ENCODE assay signal across 8 mouse cellular contexts in the genomic region with DNA sequence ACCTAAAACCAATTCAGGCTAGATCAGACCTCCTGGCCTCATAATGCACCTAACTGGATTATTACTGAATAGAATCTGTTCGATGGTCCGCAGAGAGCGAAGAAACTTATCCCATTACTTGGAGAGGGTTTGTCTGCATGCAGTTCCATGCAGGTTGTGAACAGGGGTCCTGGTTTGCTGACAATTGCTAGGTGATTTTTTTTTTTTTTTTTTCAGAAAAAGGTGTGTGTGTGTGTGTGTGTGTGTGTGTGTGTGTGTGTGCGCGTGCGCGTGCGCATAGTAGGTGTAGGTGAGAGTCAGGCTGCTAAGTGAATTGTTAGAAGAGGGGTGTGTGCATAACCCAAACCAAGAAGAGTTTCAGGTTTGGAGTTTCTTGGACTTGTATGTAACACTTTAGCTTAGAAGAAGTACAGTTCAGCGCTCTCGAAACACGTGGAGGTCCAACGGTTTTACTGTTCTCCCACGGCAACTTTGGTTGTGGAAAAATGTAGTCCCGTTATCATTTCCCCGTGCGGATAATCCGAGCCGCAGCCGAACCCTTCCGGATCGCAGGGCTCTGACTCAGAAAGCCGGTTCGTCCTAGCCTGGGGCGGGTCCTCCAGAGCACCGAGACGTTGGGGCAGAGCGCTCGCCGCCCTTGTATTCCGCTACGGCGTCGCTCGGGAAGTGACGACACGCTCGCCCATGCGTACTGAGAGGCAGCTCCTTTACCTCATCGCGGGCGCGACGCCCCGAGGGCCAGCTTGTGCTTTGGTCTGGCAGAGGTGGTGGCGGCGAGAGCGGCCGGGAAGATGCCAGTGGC. TPM values are rescaled to one million over a fixed set of nuclear protein-coding genes. Genes with fewer than 3 reads are reported as not detected.
DNase-seq lines count a peak whose midpoint lies in the region; ATAC-seq and TF ChIP-seq lines count a peak whose summit lies in the region.

A gene (plus strand): TSS at position 223 of the 802 bp plus-strand sequence.

- H3K4me2 ChIP-seq in embryonic facial prominence, embryonic 13.5 days, result peak within 1 kb of the TSS; percentile 78
- H3K4me2 ChIP-seq in limb, embryonic 12.5 days, result peak within 1 kb of the TSS; percentile 78
- peak within 1 kb of the TSS; percentile 72 for H3K4me2 ChIP-seq in midbrain, embryonic 15.5 days

- H3K4me1 ChIP-seq in embryonic facial prominence, embryonic 13.5 days, result peaks cover 13% of the 10 kb centered on the region
- H3K4me1 ChIP-seq in kidney, adult 2 months (ENCODE audit: control insufficient read depth, insufficient read depth, low read length), result no peaks in the 10 kb centered on the region
- H3K4me1 ChIP-seq in limb, embryonic 12.5 days (replicated peaks), result peaks cover 10% of the 10 kb centered on the region
- H3K4me1 ChIP-seq in midbrain, embryonic 15.5 days, result peaks cover 16% of the 10 kb centered on the region
- H3K4me1 ChIP-seq in spleen, adult 2 months (ENCODE audit: control insufficient read depth, insufficient read depth, insufficient read length), result peaks cover 6% of the 10 kb centered on the region

- TF ChIP-seq POLR2A in kidney, adult 2 months (IDR thresholded peaks at IDR 0.05; ENCODE audit: low read depth, low read length), result peak; percentile 63
- TF ChIP-seq POLR2A in spleen, adult 2 months (IDR thresholded peaks at IDR 0.05; ENCODE audit: low read depth, low read length), result peak; percentile 59; the same call in 1 of the 2 replicates

- 4% methylated on average over 48 of the region's 48 CpGs for whole genome bisulfite sequencing in embryonic facial prominence, embryonic 13.5 days
- 5% methylated on average over 48 of the region's 48 CpGs for WGBS in kidney, adult 2 months
- WGBS in limb, embryonic 12.5 days, result 4% methylated on average over 48 of the region's 48 CpGs
- WGBS in midbrain, embryonic 15.5 days, result 4% methylated on average over 48 of the region's 48 CpGs
- 5% methylated on average over 48 of the region's 48 CpGs for WGBS in spleen, adult 2 months

- peaks cover 25% of the 10 kb centered on the region for H3K36me3 ChIP-seq in embryonic facial prominence, embryonic 13.5 days
- H3K36me3 ChIP-seq in kidney, adult 2 months (ENCODE audit: control insufficient read depth, insufficient read depth, low read length), result no peaks in the 10 kb centered on the region
- H3K36me3 ChIP-seq in limb, embryonic 12.5 days, result peaks cover 27% of the 10 kb centered on the region
- peaks cover 10% of the 10 kb centered on the region; the same call in 1 of the 2 replicates for H3K36me3 ChIP-seq in midbrain, embryonic 15.5 days (replicated peaks)
- peaks cover 13% of the 10 kb centered on the region; the same call in 1 of the 2 replicates for H3K36me3 ChIP-seq in spleen, adult 2 months (ENCODE audit: control insufficient read depth, insufficient read depth, low read length)

- TF ChIP-seq CTCF in kidney, adult 2 months (conservative IDR thresholded peaks at IDR 0.05; ENCODE audit: insufficient read depth, insufficient read length, low read depth, low read length), result no peak
- no peak for TF ChIP-seq CTCF in spleen, adult 2 months (IDR thresholded peaks at IDR 0.05; ENCODE audit: extremely low read depth, insufficient read depth, insufficient read length, insufficient replicate concordance)

- H3K27me3 ChIP-seq in embryonic facial prominence, embryonic 13.5 days, result peaks cover 13% of the 10 kb centered on the region; the same call in 1 of the 2 replicates
- no peaks in the 10 kb centered on the region for H3K27me3 ChIP-seq in kidney, adult 2 months (replicated peaks; ENCODE audit: control insufficient read depth, insufficient read depth, low read length)
- peaks cover 18% of the 10 kb centered on the region; the same call in 1 of the 2 replicates for H3K27me3 ChIP-seq in limb, embryonic 12.5 days
- no peaks in the 10 kb centered on the region for H3K27me3 ChIP-seq in midbrain, embryonic 15.5 days (replicated peaks)
- H3K27me3 ChIP-seq in spleen, adult 2 months (ENCODE audit: control insufficient read depth, insufficient read depth, low read length), result no peaks in the 10 kb centered on the region

- peak within 1 kb of the TSS; percentile 80 for H3K4me3 ChIP-seq in embryonic facial prominence, embryonic 13.5 days
- H3K4me3 ChIP-seq in kidney, adult 2 months (ENCODE audit: insufficient read depth, low read depth, low read length), result peak within 1 kb of the TSS; percentile 84
- H3K4me3 ChIP-seq in limb, embryonic 12.5 days (replicated peaks), result peak within 1 kb of the TSS; percentile 90
- peak within 1 kb of the TSS; percentile 86 for H3K4me3 ChIP-seq in midbrain, embryonic 15.5 days
- peak within 1 kb of the TSS; percentile 70 for H3K4me3 ChIP-seq in spleen, adult 2 months (ENCODE audit: extremely low read depth, insufficient read depth, insufficient read length)

- ATAC-seq in embryonic facial prominence, embryonic 13.5 days (ENCODE audit: insufficient number of reproducible peaks, insufficient read depth, low FRiP score, low TSS enrichment, low read depth), result peak; percentile 97
- peak; percentile 98 for ATAC-seq in limb, embryonic 12.5 days (ENCODE audit: insufficient number of reproducible peaks, insufficient read depth, low FRiP score, low TSS enrichment, low read depth)
- ATAC-seq in midbrain, embryonic 15.5 days (replicated peaks), result peak; percentile 99

- H3K9me3 ChIP-seq in embryonic facial prominence, embryonic 13.5 days, result no peaks in the 10 kb centered on the region
- H3K9me3 ChIP-seq in limb, embryonic 12.5 days, result no peaks in the 10 kb centered on the region
- H3K9me3 ChIP-seq in midbrain, embryonic 15.5 days, result no peaks in the 10 kb centered on the region

- H3K27ac ChIP-seq in embryonic facial prominence, embryonic 13.5 days, result peak within 1 kb of the TSS; percentile 60
- H3K27ac ChIP-seq in kidney, adult 2 months (ENCODE audit: insufficient read depth, low read depth, low read length), result peak within 1 kb of the TSS; percentile 57; the same call in 1 of the 2 replicates
- peak within 1 kb of the TSS; percentile 66 for H3K27ac ChIP-seq in limb, embryonic 12.5 days
- H3K27ac ChIP-seq in midbrain, embryonic 15.5 days, result peak within 1 kb of the TSS; percentile 79
- peak within 1 kb of the TSS; percentile 79 for H3K27ac ChIP-seq in spleen, adult 2 months (ENCODE audit: insufficient read depth, low read length)

- DNase-seq in 3134 (ENCODE audit: extremely low read depth, insufficient read length, low spot score), result peak; percentile 96
- peak; percentile 99 for DNase-seq in adrenal gland, postnatal 36 days
- peak; percentile 98 to 99 for DNase-seq in heart, adult 18-20 months
- peak; percentile 98 for DNase-seq in kidney, adult 2 months
- DNase-seq in spleen, adult 2 months (ENCODE audit: low read depth in 1 of 2, low spot score in 2 of 2), result peak; percentile 87 to 95

- peak within 1 kb of the TSS; percentile 93 for H3K9ac ChIP-seq in embryonic facial prominence, embryonic 13.5 days
- peak within 1 kb of the TSS; percentile 91 for H3K9ac ChIP-seq in limb, embryonic 12.5 days (replicated peaks)
- H3K9ac ChIP-seq in midbrain, embryonic 15.5 days, result peak within 1 kb of the TSS; percentile 94

RNA-seq across cellular contexts. Expression of the gene that starts here (rescaled TPM):
- total RNA-seq in adrenal gland, postnatal 36 days (2021), result 10 to 100 TPM; 68.9 to 93.9 TPM
- polyA plus RNA-seq in embryonic facial prominence, embryonic 13.5 days (2015; fragmentation: Nextera tagmentation; extraction: Ambion mirVana), result 150 and 171 TPM in 2 replicates
- total RNA-seq in heart, adult 18-20 months (2021), result 10 to 100 TPM; 92.6 to 98.4 TPM
- polyA plus RNA-seq in kidney, adult 2 months (2012; rRNA removed), result 39.7 and 41.9 TPM in 2 replicates
- polyA plus RNA-seq in limb, embryonic 12.5 days (2016; fragmentation: Nextera tagmentation; extraction: Ambion mirVana), result 178 and 204 TPM in 2 replicates
- 176 and 182 TPM in 2 replicates for polyA plus RNA-seq in midbrain, embryonic 15.5 days (2015; fragmentation: Nextera tagmentation; extraction: Ambion mirVana)
- 25.2 and 31.7 TPM in 2 replicates for polyA plus RNA-seq in spleen, adult 2 months (2012; rRNA removed)

Comparison
In these comparisons a context has a peak if more than half of its experiments do, and no peak if none do; other contexts are left out.
1. Peak in every context shown above with its lines: DNase-seq, ATAC-seq, H3K4me3 ChIP-seq and H3K27ac ChIP-seq.